Mouse (Mus musculus): ENCODE data around the gene Bcat2. TPM values are rescaled to one million over a fixed set of nuclear protein-coding genes. Genes with fewer than 3 reads are reported as not detected.
A peak's percentile ranks its signal among the peaks of the same experiment; 100 is the strongest.
"Not testable (repeated sequence)": the region's sequence is repeated elsewhere in the genome, so short reads cannot be mapped to it uniquely, and the experiment has no call there.

The Bcat2 gene
- total RNA-seq (2021) = 10 to 100 TPM; 37.2 to 37.8 TPM
- long read RNA-seq, experiment 1, transcript Bcat2-201 (11 exons, 1,772 nt) = major isoform, 19 of 25 reads
- long read RNA-seq, experiment 1, partial matches to known transcripts = 2 of 25 reads
- long read RNA-seq, experiment 1, other reads (novel, unspliced or antisense) = 4 of 25 reads
- long read RNA-seq, experiment 2, transcript Bcat2-201 (11 exons, 1,772 nt) = major isoform, 27 of 31 reads
- long read RNA-seq, experiment 2, partial matches to known transcripts = 4 of 31 reads
- long read RNA-seq, experiment 2, other reads (novel, unspliced or antisense) = 0 of 31 reads

DNA sequence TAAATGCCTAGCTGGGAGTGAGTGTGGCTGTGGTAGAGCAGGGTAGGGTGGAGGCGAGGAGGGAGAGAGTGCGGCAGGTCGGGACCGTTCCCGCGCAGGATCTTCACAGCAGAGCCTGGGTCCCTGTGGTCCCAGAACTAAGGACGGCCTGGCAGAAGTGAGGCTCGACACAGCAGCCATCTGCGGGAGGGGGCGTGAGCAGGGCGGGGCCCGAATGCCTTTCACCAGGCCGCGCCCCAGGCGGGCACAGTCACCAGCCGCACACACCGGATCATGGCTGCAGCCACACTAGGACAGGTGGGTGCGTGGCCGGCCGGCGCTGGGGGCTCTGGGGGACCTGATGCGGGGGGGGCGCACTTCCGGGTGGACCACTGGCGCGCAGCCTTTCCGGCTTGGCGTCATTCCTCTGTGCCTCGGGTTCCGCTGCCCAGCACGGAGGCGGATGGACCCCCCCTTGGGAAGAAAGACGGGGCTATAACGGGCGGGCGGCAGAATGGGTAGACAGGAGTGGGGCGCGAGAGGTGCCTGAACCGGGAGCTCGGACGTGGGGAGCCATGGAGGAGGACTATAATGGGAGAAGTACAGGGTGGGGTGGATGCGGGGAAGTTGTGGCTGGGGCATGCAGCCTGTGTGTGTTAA lies at the start of gene Bcat2:
Gene Bcat2 (plus strand): TSS at position 51 of the 639 bp plus-strand sequence.
- intact Hi-C loops (cut with DNase I; ENCODE audit: low total_unique reads) = no loop called here
- DNase-seq = peak; percentile 74

DNA sequence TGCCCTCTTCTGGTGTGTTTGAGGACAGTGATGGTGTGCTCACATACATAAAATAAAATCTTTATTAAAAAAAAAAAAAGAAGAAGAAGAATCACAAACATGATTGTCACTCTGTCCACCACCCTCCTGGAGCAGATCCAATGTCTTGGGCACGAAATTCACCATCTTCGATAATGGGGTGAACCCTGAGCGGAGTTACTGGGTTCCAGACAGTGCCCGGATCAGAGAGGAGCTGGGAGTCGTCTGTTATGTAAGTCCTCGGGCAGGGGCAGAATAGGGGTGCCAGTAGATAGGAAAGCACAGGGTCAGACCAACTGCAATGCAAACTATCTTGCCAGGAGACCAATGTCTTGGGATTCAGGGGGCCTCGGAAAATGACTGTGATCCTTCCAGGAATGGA lies 49.3 kb upstream of the Bcat2 start:
- intact Hi-C loops (cut with DNase I; ENCODE audit: low total_unique reads) = no loop called here

DNA sequence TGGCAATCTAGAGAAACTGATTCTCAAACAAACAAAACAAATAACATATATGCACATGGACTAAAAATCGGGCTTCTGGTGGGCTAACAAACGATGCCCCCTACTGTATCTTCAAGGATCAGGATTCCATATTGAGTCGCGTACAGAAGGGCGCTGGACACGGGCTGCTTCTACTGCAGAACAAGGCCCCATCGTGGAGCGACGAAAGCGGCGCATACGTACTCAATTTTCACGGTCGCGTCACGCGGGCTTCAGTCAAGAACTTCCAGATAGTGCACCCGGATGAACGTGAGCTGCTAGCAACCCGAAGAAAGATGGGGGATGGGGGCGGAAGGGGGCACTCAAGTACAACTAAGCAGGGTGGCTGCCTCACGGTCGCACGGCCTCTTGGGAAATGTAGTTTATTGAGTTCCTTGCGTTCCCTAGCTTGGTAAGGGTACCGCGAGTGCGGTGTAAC lies 48.2 kb upstream of the Bcat2 start:
- peak; percentile 86 for DNase-seq
- intact Hi-C loops (cut with DNase I; ENCODE audit: low total_unique reads) = no loop called here

More for the DNA sequence above, 49.3 kb upstream of the Bcat2 start:
- no peak for DNase-seq

DNA sequence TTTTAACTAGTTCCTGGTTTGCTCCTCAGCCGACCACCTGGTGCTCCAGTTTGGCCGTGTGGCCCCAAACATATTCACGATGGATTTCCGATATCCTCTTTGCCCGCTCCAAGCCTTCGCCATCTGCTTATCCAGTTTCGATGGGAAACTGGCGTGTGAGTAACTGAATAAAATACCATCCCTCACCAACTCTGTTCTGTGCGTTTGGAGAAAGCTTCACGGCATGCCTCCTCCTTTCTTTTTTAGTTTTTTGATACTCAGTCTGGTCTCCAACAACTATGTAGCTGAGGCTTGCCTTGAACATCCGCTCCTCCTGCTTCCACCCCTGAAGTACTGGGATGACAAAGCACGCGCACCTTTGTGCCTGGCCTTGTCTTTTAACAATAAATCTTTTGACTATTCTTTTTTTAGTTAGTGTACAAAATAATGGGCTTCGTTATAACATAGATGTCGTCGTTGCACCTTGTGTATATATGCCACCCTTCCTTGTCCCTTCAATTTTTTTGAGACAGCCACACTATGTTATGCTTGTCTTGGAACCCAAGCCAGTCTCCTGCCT lies 47.7 kb upstream of the Bcat2 start:
- DNase-seq = no peak
- intact Hi-C loops (cut with DNase I; ENCODE audit: low total_unique reads) = no loop called here

DNA sequence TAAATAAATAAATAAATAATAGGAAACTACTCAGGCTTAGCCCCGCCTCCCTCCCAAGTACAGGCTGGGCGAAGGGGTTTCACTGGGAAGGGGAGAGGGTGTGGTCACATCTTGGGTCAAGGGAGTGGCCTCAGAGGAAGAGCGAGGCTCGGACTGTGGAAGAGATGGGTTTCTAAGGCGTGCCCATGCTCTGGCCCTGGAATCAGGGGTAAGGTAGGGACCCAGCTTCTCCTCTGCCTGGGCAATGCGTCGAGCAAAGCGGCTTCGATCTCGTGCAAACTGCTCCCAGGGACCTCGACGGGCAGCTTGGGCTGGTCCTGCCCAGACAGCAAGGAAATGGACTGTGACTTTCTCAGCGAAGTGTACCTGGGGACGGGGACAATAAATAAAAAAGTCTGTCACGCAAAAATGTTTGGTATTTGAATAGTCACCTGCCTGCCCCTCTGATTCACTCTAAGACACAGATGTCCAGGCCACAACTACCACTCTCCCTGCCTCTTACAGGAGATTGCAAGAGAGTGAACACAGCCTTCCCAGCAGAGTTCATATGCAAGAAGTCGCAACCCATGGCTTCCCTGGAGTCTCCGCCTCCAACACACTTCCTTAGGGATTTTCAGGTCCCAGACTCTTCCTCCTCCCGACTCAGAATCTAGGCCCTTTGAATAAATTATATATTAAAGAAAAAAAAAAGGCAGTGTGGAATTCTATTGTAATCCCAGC lies 46.8 kb upstream of the Bcat2 start:
- no peak for DNase-seq
- intact Hi-C loops (cut with DNase I; ENCODE audit: low total_unique reads) = no loop called here

DNA sequence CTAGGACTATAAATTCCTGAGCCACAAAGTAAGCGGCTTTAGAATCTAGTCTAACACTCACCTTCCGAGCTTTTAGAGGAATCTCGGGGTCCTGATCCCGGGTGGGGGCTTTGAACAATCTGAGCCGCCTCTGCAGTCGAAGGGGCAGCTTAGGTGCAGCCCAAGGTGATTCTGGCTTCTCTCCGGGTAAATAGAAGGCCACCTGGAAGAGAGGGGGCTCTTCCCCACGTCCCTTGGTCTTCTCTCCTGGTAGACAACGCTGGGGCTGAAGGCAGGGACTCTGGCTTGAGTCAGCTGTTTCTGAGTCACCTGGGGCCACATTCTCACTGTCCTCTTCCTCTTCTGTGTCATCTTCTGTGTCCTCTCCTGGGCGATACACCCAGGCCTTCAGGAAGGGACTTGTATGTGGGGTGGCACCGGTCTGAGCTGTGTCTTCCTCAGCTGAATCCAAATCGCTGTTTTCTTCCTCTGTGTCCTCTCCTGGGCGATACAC lies 46.2 kb upstream of the Bcat2 start:
- intact Hi-C loops (cut with DNase I; ENCODE audit: low total_unique reads) = no loop called here
- DNase-seq = no peak

DNA sequence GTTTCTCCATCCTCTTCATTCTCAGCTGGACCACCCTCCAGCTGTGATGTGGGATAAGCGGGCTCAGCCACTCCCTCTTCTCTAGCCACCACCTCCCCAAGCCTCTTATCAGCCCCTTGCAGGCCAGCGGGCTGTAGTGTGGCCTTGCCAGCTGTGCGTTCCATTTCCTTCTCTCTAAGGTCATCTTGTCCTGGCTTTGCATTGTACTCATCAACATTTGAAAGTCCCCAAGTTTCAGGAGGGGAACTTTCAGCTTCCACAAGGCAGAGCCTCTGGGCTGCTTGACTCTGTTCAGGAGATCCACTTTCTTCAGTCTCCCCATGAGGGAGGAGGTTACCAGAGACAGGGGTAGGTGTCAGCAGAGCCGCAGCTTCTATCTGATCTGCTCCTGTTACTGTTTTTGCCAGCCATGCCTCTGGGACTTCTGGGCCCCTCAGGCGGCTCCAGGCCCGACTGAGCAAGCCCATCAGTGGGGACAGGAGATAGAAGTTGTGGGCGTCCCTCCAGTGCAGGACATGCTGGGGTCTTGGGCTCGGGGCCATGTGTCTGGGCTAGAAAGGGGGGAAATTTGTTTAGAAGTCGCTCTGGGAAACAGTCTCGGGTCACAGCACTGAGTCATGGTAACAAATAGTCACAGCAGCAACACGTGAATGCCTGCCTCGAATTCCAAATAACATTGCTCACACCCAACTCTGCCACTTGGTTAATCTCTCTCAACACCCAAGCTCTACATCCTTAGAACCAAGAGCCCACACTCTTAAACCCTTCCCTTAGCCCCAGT lies 44.9 kb upstream of the Bcat2 start:
- no peak for DNase-seq
- intact Hi-C loops (cut with DNase I; ENCODE audit: low total_unique reads) = no loop called here

DNA sequence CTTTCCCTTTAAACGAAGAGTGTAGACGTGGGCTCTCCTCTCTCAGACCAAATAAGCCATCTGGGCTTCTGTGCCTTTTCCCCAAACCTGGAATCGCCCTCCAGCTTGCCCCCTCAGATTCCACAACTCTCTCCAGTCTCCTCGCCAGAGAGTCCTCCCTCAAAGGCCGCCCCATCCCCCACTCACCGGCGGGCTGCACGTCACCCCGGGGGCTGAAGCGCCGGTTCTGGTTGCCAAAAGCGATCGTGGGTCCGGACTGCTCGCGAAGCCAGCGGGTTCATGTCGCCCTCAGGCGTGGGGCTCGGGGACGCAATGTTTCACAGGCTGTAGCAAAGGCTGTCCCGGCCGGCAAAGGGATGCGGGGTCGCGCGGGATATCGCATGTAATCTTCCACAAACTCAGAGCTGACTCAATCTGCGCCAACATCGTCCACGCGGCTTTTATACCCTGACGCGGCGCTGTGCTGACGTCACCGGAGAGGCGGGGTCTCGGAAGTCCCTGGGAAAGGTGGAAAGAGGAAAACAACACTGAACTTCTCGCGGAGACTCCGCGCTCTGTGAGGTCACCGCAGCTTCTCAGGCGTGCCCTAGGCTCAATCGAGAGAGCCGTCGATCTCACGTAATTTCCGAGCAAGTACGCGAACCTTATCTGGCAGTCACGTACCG lies 44.0 kb upstream of the Bcat2 start, which contains the start of the genes Ppp1r15a and Plekha4:
Gene Ppp1r15a (minus strand): TSS at position 460 of the 665 bp plus-strand sequence.
Gene Plekha4 (plus strand): TSS at position 522 of the 665 bp plus-strand sequence.
- intact Hi-C loops (cut with DNase I; ENCODE audit: low total_unique reads) = no loop called here

DNA sequence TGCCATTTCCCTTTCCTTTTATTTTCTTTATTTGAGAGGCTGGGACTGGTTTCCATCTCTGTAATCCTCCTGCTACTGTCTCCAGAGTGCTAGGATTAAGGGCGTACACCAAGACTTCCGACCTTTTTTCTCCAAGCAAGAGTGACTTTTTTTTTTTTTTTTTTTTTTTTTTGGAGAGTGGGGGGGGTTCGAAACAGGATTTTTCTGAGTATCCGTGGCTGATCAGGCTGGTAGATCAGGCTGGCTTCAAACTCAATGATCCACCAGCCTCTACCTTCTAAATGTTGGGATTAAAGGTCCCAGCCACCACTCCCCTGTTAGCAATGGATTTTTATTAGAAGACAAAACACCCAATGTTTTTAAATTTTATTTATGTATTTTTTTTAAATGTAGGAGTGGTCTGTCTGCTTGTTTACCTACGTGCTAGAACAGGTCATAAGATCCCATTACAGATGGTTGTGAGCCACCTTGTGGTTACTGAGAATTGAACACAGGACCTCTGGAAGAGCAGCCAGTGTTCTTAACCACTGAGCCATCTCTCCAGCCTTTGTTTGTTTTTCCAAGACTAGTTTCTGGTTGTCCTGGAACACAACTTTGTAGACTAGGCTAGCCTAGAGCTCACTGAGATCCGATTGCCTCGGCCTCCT lies 43.4 kb upstream of the Bcat2 start:
- intact Hi-C loops (cut with DNase I; ENCODE audit: low total_unique reads) = no loop called here

More for the DNA sequence above, 44.0 kb upstream of the Bcat2 start, which contains the start of the genes Ppp1r15a and Plekha4:
- DNase-seq = peak; percentile 93

DNA sequence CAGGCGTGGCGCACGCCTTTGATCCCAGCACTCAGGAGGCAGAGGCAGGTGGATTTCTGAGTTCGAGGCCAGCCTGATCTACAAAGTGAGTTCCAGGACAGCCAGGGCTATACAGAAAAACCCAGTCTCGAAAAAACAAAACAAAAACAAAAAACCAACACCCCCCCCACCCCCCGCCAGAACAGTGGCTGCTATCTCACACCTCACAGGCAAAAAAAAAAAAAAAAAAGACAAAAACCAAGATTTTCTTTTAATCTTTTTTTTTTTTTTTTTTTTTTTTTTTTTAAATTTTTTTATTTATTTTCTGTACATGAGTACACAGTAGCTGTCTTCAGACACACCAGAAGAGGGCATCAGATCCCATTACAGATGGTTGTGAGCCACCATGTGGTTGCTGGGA lies 42.8 kb upstream of the Bcat2 start:
- DNase-seq; intact Hi-C loops (cut with DNase I; ENCODE audit: low total_unique reads): not testable (repeated sequence)

More for the DNA sequence above, 43.4 kb upstream of the Bcat2 start:
- DNase-seq = no peak

DNA sequence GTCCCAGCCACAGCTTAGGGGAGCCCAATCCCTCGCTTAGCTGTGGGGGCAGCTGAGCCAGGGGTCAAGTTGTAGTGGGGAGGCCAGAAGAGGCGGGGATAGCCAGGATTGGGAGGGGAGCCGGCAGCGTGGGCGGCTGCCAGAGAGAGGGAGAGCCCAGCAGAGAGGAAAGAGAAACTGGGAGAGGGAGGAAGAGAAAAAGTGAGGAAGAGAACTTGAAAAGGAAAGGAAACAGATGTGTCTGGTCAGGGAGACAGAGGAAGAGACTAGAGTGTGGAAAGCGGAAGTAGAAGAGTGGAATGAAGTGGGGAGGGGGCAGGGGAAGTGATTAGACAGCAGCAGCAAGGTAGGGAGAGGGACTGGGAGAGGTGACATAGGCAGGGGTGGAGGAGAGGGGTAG lies 40.5 kb upstream of the Bcat2 start:
- intact Hi-C loops (cut with DNase I; ENCODE audit: low total_unique reads) = no loop called here

DNA sequence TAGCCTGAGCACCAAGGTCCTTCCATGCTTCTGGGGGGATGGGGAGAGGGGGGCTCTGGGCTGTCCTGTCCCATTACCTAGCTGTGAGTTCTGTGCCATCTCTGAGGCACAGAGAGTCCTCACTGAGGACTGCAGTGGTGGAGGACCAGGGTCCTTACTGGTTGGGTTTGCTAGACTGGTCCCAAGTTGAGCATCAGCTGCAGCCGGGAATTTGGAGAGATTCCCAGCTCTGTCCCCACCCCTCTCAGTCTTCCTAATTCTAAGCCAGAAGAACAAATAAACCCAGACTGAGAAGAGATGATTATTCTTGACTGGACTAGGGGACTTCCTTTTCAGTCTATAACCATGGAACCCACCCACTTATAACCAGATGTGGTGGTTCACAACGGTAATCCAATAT lies 39.3 kb upstream of the Bcat2 start:
- intact Hi-C loops (cut with DNase I; ENCODE audit: low total_unique reads) = no loop called here
- peak; percentile 60 for DNase-seq

More for the DNA sequence above, 40.5 kb upstream of the Bcat2 start:
- peak; percentile 68 for DNase-seq

DNA sequence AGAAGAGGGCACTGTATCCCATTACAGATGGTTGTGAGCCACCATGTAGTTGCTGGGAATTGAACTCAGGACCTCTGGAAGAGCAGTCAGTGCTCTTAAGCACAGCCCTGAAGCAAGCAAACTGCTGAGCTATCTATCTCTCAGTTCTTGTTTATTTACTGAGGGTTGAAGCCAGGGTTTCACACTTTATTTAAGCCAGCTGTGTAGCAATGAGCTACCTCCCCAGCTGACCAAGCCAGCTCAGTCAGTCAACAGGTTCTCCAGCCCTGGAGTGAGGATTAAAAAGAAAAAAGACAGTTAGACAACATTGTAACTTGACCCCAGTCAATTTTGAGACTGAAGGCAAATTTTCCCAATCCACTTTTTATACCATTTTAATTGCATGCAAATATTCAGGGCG lies 34.3 kb upstream of the Bcat2 start:
- intact Hi-C loops (cut with DNase I; ENCODE audit: low total_unique reads) = no loop called here
- no peak for DNase-seq

DNA sequence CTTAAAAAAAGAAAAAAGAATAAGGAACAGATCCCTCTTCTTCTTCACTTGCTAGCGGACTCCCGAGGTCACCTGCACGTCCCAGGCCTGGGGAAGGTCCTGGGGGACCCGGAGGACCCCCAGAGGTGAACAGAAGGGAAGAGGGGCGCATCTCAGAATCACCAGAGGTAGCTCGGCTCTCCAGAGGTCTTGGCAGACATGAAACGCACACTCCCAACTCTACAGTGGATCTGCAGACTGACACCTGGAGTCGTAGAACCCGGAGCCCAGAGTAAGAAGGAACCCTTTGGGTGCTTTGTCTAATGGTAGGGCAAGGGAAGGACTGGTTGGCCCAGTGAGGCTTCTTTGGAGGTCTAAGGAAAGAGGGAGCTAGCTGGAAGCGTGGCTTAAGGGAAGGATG lies 32.4 kb upstream of the Bcat2 start:
- intact Hi-C loops (cut with DNase I; ENCODE audit: low total_unique reads) = no loop called here
- DNase-seq = no peak

DNA sequence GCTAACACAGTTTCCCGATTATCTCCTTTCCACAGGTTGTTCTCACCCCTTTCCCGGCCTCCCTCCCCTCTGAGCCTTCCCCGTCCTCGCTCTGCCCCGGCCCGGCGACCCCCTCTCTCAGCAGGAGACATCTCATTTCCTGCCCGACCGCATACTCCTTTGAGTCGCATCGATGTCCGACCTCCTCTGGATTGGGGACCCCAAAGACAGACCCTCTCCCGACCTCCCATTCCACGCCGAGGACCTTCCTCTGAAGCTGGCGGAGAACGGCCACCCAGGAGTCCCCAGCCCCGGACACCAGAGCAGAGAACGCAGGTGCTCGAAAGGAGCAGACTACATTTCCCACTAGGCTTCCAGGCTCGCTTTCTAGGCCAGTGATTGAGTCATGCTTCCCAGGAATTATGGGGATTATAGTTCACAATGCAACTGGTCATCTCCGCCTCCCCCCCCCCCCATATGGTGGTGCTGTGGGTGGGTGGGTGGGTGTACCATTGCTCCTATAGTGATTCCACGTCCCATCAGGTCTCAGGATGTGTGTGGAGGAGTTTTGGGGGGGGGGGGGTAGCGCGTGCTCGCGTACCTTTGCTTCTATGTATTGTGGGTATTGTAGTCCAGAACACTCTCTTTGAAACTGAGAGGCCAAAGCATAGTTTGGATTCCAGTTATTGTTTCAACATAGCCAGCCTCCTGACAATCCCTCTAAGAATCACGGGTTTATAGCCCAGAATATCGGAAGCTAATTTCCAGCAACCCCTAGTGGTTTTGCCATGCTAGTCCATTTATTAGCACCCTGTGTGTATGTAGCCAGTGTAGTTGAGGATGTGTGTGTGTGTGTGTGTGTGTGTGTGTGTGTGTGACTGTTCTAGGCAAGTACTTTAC lies 31.6 kb upstream of the Bcat2 start:
- DNase-seq = no peak
- intact Hi-C loops (cut with DNase I; ENCODE audit: low total_unique reads) = no loop called here

DNA sequence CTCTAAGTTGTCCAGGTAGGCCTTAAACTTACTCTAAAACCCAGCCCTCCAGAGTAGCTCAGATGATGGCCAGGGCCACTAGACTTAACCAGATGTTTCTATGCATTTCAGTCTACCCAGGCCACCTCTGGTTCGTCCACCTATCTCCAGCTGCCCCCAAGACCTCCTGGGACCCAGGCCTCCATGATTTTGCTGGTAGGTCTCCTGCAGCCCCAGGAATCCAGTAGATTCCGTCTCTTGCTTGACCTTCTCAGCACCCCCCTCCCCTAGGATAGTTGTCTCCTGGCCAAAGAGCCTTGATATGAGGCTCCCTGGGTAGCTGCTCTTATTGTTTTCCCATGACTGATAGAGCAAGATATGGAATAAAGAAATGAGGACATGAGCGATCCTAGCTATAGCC lies 30.9 kb upstream of the Bcat2 start:
- intact Hi-C loops (cut with DNase I; ENCODE audit: low total_unique reads) = no loop called here
- no peak for DNase-seq

DNA sequence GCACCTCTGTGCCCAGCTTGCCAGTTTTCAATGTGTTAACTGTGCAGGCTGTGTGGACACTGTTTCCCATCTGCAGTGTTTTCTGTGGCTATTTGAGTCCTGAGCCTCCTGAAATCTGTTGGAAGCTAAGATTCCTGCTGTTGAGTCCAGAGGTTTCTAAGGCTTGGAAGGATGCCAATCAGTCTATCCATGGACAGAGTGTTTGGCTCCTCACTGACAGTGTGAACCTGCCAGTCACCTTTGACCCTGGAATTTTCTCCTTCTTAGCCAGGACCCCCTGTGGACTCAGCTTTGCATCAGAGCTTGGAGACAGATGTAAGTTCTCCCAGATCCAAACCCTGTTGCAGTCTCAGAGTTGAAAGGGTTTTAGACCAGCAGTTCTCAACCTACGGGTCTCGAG lies 29.7 kb upstream of the Bcat2 start:
- intact Hi-C loops (cut with DNase I; ENCODE audit: low total_unique reads) = no loop called here

More for the DNA sequence above, 29.7 kb upstream of the Bcat2 start:
- DNase-seq = no peak

Measured in gastrocnemius, postnatal 14 days (tissue).